Mouse (Mus musculus) stomach, embryonic 14.5 days (tissue): ENCODE data around the gene Olfr819. TPM values are rescaled to one million over a fixed set of nuclear protein-coding genes. Genes with fewer than 3 reads are reported as not detected.
"Not testable (repeated sequence)": the region's sequence is repeated elsewhere in the genome, so short reads cannot be mapped to it uniquely, and the experiment has no call there.

Experiments used
- ATAC-seq: fragments of 200-750 bp; cut with Nextera tagmentation; 2 replicates; pipeline ENCODE4 v1.8.0; 2017; ENCODE audit warnings: low read depth, moderate TSS enrichment; ENCODE audit not compliant: insufficient number of reproducible peaks, insufficient read depth, low FRiP score
- H3K27ac ChIP-seq: fragments of 300-500 bp; sonication (generic); 2 replicates; pipeline ENCODE4 v1.5.1; 2014; ENCODE audit warnings: mild to moderate bottlenecking, low read length, moderate library complexity, mixed read lengths
- H3K27me3 ChIP-seq: fragments of 300-500 bp; sonication (generic); 2 replicates; pipeline ENCODE4 v1.6.1; 2014; ENCODE audit warnings: low read length, control low read depth, mixed read lengths; ENCODE audit not compliant: control insufficient read depth, insufficient read depth
- H3K36me3 ChIP-seq: fragments of 300-500 bp; sonication (generic); 2 replicates; pipeline ENCODE4 v1.6.1; 2014; ENCODE audit warnings: mild to moderate bottlenecking, control low read depth, low read length, moderate library complexity, mixed read lengths; ENCODE audit not compliant: control insufficient read depth, insufficient read depth
- H3K4me1 ChIP-seq: fragments of 300-500 bp; sonication (generic); 2 replicates; pipeline ENCODE4 v1.6.1; 2014; ENCODE audit warnings: low read length, control low read depth, mixed read lengths; ENCODE audit not compliant: control insufficient read depth, insufficient read depth
- H3K4me2 ChIP-seq: fragments of 300-500 bp; sonication (generic); replicated peaks from 2 replicates; pipeline ENCODE4 v1.6.1; 2014; ENCODE audit warnings: low read depth, low read length, control low read depth
- H3K4me3 ChIP-seq: fragments of 300-500 bp; sonication (generic); 2 replicates; pipeline ENCODE4 v1.5.1; 2014; ENCODE audit warnings: low read depth, low read length, control low read depth
- H3K9ac ChIP-seq: fragments of 300-500 bp; sonication (generic); replicated peaks from 2 replicates; pipeline ENCODE4 v1.6.1; 2014; ENCODE audit warnings: low read depth, mild to moderate bottlenecking, control low read depth, low read length, moderate library complexity, mixed read lengths
- H3K9me3 ChIP-seq: fragments of 300-500 bp; sonication (generic); 2 replicates; pipeline ENCODE4 v1.6.1; 2016; ENCODE audit warnings: low read depth, low read length, control low read depth; ENCODE audit not compliant: control insufficient read depth
- WGBS: fragments of 180-500 bp; shearing (Covaris S2); extraction: QIAGEN DNeasy Blood & Tissue Kit; methylation state at CpG from one replicate; pipeline ENCODE4 v1.1.7; 2014; 5-methylcytosine and 5-hydroxymethylcytosine counted together
- polyA plus RNA-seq: library from polyadenylated mRNA; unstranded; fragments of >200 nt; fragmentation: Nextera tagmentation; extraction: Ambion mirVana; gene quantifications from 2 replicates; pipeline ENCODE4 v1.2.1, GENCODE M21; 2014

The Olfr819 gene
- not detected in 2 replicates for polyA plus RNA-seq

- H3K9me3 ChIP-seq, H3K27me3 ChIP-seq, H3K4me1 ChIP-seq, H3K9ac ChIP-seq, H3K27ac ChIP-seq, H3K4me3 ChIP-seq, ATAC-seq, H3K4me2 ChIP-seq, H3K36me3 ChIP-seq: not testable (repeated sequence)
- WGBS: 81% methylated on average over 2 of the region's 2 CpGs
These were observed at the start of gene Olfr819 for GRCm38 (mm10) chr10:129967166-129967565. TSS of gene Olfr819 (minus strand) at chr10:129967266.

GRCm38 (mm10) chr10:130012321-130012720 lies 45.3 kb upstream of the Olfr819 start, which contains the start of gene Olfr820:
TSS of gene Olfr820 (plus strand) at chr10:130012621.
- H3K4me2 ChIP-seq: no peak within 1 kb of the TSS
- no peak within 1 kb of the TSS for H3K9ac ChIP-seq
- no peak for ATAC-seq
- no peak within 1 kb of the TSS for H3K27ac ChIP-seq
- H3K36me3 ChIP-seq: no peaks in the 10 kb centered on the region
- H3K9me3 ChIP-seq: no peaks in the 10 kb centered on the region
- no peak within 1 kb of the TSS for H3K4me3 ChIP-seq
- H3K4me1 ChIP-seq: no peaks in the 10 kb centered on the region
- no peaks in the 10 kb centered on the region for H3K27me3 ChIP-seq

- not testable (repeated sequence) for H3K4me2 ChIP-seq, H3K27ac ChIP-seq, H3K9ac ChIP-seq, H3K4me1 ChIP-seq, H3K36me3 ChIP-seq, ATAC-seq, H3K4me3 ChIP-seq, H3K27me3 ChIP-seq, H3K9me3 ChIP-seq
- 88% methylated on average over 4 of the region's 4 CpGs for WGBS
These were observed 38.3 kb upstream of the Olfr819 start for GRCm38 (mm10) chr10:130005366-130005765.

- H3K9me3 ChIP-seq, ATAC-seq, H3K4me3 ChIP-seq, H3K27ac ChIP-seq, H3K9ac ChIP-seq, H3K36me3 ChIP-seq, H3K4me2 ChIP-seq, H3K4me1 ChIP-seq, H3K27me3 ChIP-seq: not testable (repeated sequence)
- WGBS: 85% methylated on average over 4 of the region's 4 CpGs
These were observed 37.0 kb upstream of the Olfr819 start for GRCm38 (mm10) chr10:130004104-130004503.

GRCm38 (mm10) chr10:129984962-129985361 lies 17.9 kb upstream of the Olfr819 start, which contains the start of gene Gm10310:
TSS of gene Gm10310 (minus strand) at chr10:129985062.
- not testable (repeated sequence) for H3K9ac ChIP-seq, H3K36me3 ChIP-seq, H3K4me1 ChIP-seq, H3K27me3 ChIP-seq, H3K27ac ChIP-seq, ATAC-seq, H3K4me3 ChIP-seq, H3K4me2 ChIP-seq, H3K9me3 ChIP-seq
- no CpG with 5 or more reads among the region's 1 CpGs for WGBS

- not testable (repeated sequence) for H3K9ac ChIP-seq, H3K27me3 ChIP-seq, H3K4me1 ChIP-seq, H3K27ac ChIP-seq, ATAC-seq, H3K4me2 ChIP-seq, H3K9me3 ChIP-seq, H3K36me3 ChIP-seq, H3K4me3 ChIP-seq
- no CpG with 5 or more reads among the region's 3 CpGs for WGBS
These were observed 14.8 kb upstream of the Olfr819 start for GRCm38 (mm10) chr10:129981867-129982266.

GRCm38 (mm10) chr10:129976040-129976439 lies 9.0 kb upstream of the Olfr819 start, which contains the start of gene Olfr247:
TSS of gene Olfr247 (minus strand) at chr10:129976140.
- not testable (repeated sequence) for H3K27ac ChIP-seq, H3K9ac ChIP-seq, H3K36me3 ChIP-seq, H3K9me3 ChIP-seq, H3K4me3 ChIP-seq, ATAC-seq, H3K27me3 ChIP-seq, H3K4me1 ChIP-seq, H3K4me2 ChIP-seq
- no CpG with 5 or more reads among the region's 2 CpGs for WGBS

GRCm38 (mm10) chr10:129972994-129973393 lies 5.9 kb upstream of the Olfr819 start:
- ATAC-seq, H3K9ac ChIP-seq, H3K4me1 ChIP-seq, H3K4me3 ChIP-seq, H3K27me3 ChIP-seq, H3K36me3 ChIP-seq, H3K4me2 ChIP-seq, H3K27ac ChIP-seq, H3K9me3 ChIP-seq: not testable (repeated sequence)
- WGBS: no CpG with 5 or more reads among the region's 3 CpGs

GRCm38 (mm10) chr10:129966232-129966631 lies 834 bp downstream of the Olfr819 start:
- not testable (repeated sequence) for H3K27ac ChIP-seq, H3K27me3 ChIP-seq, H3K36me3 ChIP-seq, H3K4me3 ChIP-seq, ATAC-seq, H3K9me3 ChIP-seq, H3K9ac ChIP-seq, H3K4me2 ChIP-seq, H3K4me1 ChIP-seq
- WGBS: 100% methylated on average over 2 of the region's 3 CpGs
